In the genomic region with DNA sequence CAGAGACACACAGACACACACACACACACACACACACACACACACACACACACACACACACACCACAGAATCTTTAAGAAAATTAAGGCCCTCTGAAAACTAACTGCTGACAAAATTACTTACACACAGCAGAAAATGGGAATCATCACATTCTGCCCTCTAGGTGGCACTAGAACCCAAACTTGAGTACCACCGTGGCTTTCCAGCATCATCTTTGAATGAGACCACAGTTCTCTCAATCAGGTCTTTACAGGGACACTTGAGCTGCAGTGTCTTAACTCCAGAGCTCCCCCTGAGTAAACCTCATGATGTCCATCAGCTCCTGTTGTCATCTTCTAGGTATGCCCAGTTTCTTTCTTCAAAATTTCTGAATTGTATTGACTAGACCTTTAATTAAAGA, we compare ENCODE assay signal across 9 mouse cellular contexts.
DNase-seq lines count a peak whose midpoint lies in the region; ATAC-seq and TF ChIP-seq lines count a peak whose summit lies in the region.
"Had no signal": no experiment of that assay in that cellular context is flagged by ENCODE, and none has a peak within 500 bp of the region (broad histone marks: within the 10 kb centered on the region; RNA-seq: fewer than 3 reads in every experiment).

No protein-coding gene starts in this region.

- CTCF ChIA-PET in Patski (lab: Charles Lee), result interaction anchor here (0.6 to 3.0 kb wide), 40 partner anchors 9 to 638 kb away, joined by 3 to 33 read pairs (median 3); a partner anchor contains a TSS

- no peaks in the 10 kb centered on the region for H3K4me1 ChIP-seq in kidney, adult 2 months (ENCODE audit: control insufficient read depth, insufficient read depth, low read length)

- TF ChIP-seq POLR2A in kidney, adult 2 months (IDR thresholded peaks at IDR 0.05; ENCODE audit: low read depth, low read length), result no peak

- TF ChIP-seq CTCF in C2C12 (IDR thresholded peaks at IDR 0.05; ENCODE audit: control insufficient read depth, insufficient read depth, insufficient read length) (peak; percentile 26), Patski (IDR thresholded peaks at IDR 0.05) (peak; percentile 83)
- TF ChIP-seq CTCF in kidney, adult 2 months (conservative IDR thresholded peaks at IDR 0.05; ENCODE audit: insufficient read depth, insufficient read length, low read depth, low read length), result peak; percentile 49

- DNase-seq in Patski (ENCODE audit: low read depth, low spot score), result no peak
- DNase-seq in cerebellum, adult 9-11 months, result peak; percentile 65
- peak; percentile 60 to 82 for DNase-seq in frontal cortex, postnatal 36 days (ENCODE audit: low spot score in 2 of 2)
- peak; percentile 64 for DNase-seq in kidney, adult 2 months
- peak; percentile 56 for DNase-seq in left cerebral cortex, postnatal 4 days
- peak; percentile 43 to 53 for DNase-seq in natural killer cell, adult 2 months (ENCODE audit: low spot score in 2 of 2)
- DNase-seq in thymus, postnatal 4 days, result peak; percentile 67

- no peaks in the 10 kb centered on the region for H3K79me2 ChIP-seq in C2C12 (ENCODE audit: control insufficient read depth, insufficient read depth)

- intact Hi-C loops in left cerebral cortex, postnatal 4 days (cut with DNase I), result loop anchor here (2.0 to 10.0 kb wide), 2 partner anchors 389 to 581 kb away; no protein-coding TSS in a partner anchor

- no peaks in the 10 kb centered on the region for H3K36me3 ChIP-seq in C2C12 (ENCODE audit: control insufficient read depth, insufficient read depth)
- H3K36me3 ChIP-seq in kidney, adult 2 months (ENCODE audit: control insufficient read depth, insufficient read depth, low read length), result no peaks in the 10 kb centered on the region

- H3K27ac ChIP-seq in kidney, adult 2 months (ENCODE audit: insufficient read depth, low read depth, low read length), result no peak overlapping the region

- H3K27me3 ChIP-seq in C2C12 (ENCODE audit: control insufficient read depth, insufficient read depth, insufficient read length) (no peaks in the 10 kb centered on the region), Patski (no peaks in the 10 kb centered on the region)
- no peaks in the 10 kb centered on the region for H3K27me3 ChIP-seq in kidney, adult 2 months (replicated peaks; ENCODE audit: control insufficient read depth, insufficient read depth, low read length)

- in situ Hi-C loops in Patski (cut with MboI; ENCODE audit: low pct_unique_long_range_greater_than_20kb), result loop anchor here (5.0 to 25.0 kb wide), 4 partner anchors 262 to 797 kb away; no protein-coding TSS in a partner anchor

- H3K79me3 ChIP-seq in C2C12 (ENCODE audit: low read depth), result no peaks in the 10 kb centered on the region

- H3ac ChIP-seq in C2C12 (ENCODE audit: control insufficient read depth, insufficient read length, low read depth), result no peak overlapping the region

- H3K4me3 ChIP-seq in C2C12 (ENCODE audit: insufficient read depth, poor library complexity, severe bottlenecking), result no peak overlapping the region
- H3K4me3 ChIP-seq in kidney, adult 2 months (ENCODE audit: insufficient read depth, low read depth, low read length), result no peak overlapping the region
- H3K4me3 ChIP-seq: erythroblast, embryonic 14.5 days had no signal

- ATAC-seq in Patski, result peak; percentile 36

- POLR2A ChIA-PET in Patski (lab: Charles Lee), result interaction anchor here (0.6 kb wide), 1 partner anchor 206 kb away, joined by 3 read pairs; no protein-coding TSS in a partner anchor

- WGBS in kidney, adult 2 months, result 0% methylated on average over 1 of the region's 1 CpGs

TF ChIP-seq in C2C12, 6 proteins besides CTCF, POLR2A, EP300 and RAD21:
- no peak for TF ChIP-seq MAX (IDR thresholded peaks at IDR 0.05)
- TF ChIP-seq MYOD1 (IDR thresholded peaks at IDR 0.05; ENCODE audit: control insufficient read depth, insufficient read length, low read depth), result no peak
- TF ChIP-seq MYOG (IDR thresholded peaks at IDR 0.05; ENCODE audit: control insufficient read depth, extremely low read depth, insufficient read length), result no peak
- no peak for TF ChIP-seq FOSL1 (IDR thresholded peaks at IDR 0.05; ENCODE audit: insufficient read depth, low read length, poor library complexity, severe bottlenecking)
- TF ChIP-seq USF1 (IDR thresholded peaks at IDR 0.05; ENCODE audit: low read depth), result no peak
- TF ChIP-seq CEBPB (IDR thresholded peaks at IDR 0.05; ENCODE audit: low read depth), result no peak

Comparison
In these comparisons a context has a peak if more than half of its experiments do, and no peak if none do; other contexts are left out.
1. CTCF ChIP-seq: peak in every context shown above with its lines; median percentile 83 in Patski; 49 in kidney, adult 2 months; 26 in C2C12.